Mouse (Mus musculus) neural tube, postnatal 0 days (tissue): ENCODE measurements around the gene Gm10647. TPM values are rescaled to one million over a fixed set of nuclear protein-coding genes. Genes with fewer than 3 reads are reported as not detected.

Experiments used
- polyA plus RNA-seq: library from polyadenylated mRNA; unstranded; fragments of >200 nt; fragmentation: Nextera tagmentation; extraction: Ambion mirVana; gene quantifications from 2 replicates; pipeline ENCODE4 v1.2.1, GENCODE M21; 2015

The Gm10647 gene
- polyA plus RNA-seq: 0.36 and 0.61 TPM in 2 replicates

DNA sequence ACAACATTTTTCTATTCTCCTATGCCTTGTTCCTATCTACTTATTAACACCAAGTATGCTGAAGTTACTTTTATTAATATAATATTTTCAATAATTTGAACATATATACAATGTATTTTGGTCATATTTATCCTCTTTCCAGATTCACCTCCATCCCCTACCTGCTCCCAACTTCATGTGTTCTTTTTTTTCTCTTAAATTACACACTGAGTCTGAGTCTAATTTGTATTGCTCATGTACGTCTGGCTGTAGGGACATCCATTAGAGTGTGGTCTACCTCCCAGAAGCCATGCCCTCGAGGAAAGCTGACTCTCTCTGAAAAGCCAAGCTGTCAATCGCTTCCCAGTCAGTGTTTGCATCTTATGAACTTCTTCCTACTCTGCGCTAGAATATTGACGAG lies at the start of gene Gm10647:
Gm10647 (plus strand) TSS at position 301 of the 400 bp plus-strand sequence.

DNA sequence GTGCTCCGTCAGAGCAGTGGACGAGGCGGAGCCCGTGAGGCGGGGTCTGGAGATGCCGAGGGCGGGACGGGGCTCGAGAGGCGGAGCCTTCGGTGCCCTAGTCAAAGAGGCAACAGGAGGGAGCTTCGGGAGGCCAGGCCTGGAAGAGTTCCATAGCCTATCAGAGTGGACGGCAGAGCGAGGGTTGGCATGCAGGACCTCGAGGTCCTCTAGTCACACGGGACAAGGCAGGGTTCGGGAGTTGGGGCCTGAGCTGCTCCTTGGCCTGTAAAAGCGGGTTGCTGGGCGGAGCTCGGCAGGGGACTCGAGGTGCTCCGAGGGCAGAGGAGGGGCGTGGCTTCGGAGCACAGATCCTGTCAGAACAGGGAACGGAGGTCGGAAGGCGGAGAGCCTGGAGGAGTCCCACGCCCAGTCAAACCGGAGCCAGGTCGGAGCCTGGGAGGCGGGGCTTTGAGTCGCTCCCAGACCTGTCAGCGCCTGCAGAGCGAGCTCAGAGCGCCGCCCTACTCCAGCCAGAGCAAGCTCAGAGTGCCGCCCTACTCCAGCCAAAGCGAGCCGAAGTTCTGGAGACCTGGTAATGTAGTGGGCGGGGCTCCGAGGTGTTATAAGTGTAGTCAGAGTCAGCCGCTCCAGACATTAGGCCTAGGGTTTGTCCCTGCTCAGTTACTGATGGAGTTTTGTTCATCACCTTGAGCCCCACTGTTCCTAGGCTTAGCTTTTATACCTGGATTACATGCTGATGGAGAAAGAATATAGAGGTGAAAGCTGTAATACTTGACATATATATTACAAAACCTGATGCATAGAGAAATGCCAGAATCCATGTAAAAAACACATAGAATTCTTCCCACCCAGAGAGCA lies 1.1 kb upstream of the Gm10647 start, which contains the start of gene Aph1b:
Aph1b (minus strand) TSS at position 27 of the 861 bp plus-strand sequence.

GRCm38 (mm10) chr9:66834318-66835096 lies 37.7 kb downstream of the Gm10647 start, which contains the start of gene Aph1c:
Gene Aph1c (minus strand): TSS chr9:66834726.

Other genes starting within 250 kb of the Gm10647 start
- 39.0 and 39.5 TPM in 2 replicates for gene Usp3, start 203.9 kb upstream of the Gm10647 start, polyA plus RNA-seq
- 1.1 and 1.6 TPM in 2 replicates for gene Car12, start 83.4 kb upstream of the Gm10647 start, polyA plus RNA-seq
- gene Aph1b, start 1.5 kb upstream of the Gm10647 start, polyA plus RNA-seq: 13.8 and 14.3 TPM in 2 replicates
- 5.6 and 6.3 TPM in 2 replicates for gene Aph1c, start 37.7 kb downstream of the Gm10647 start, polyA plus RNA-seq
- 23.5 and 26.0 TPM in 2 replicates for gene Rab8b, start 122.6 kb downstream of the Gm10647 start, polyA plus RNA-seq
- 238 and 269 TPM in 2 replicates for gene Rps27l, start 149.0 kb downstream of the Gm10647 start, polyA plus RNA-seq
- 19.0 and 20.7 TPM in 2 replicates for gene Lactb, start 178.4 kb downstream of the Gm10647 start, polyA plus RNA-seq